Mouse (Mus musculus) lung, postnatal 0 days (tissue): ENCODE results near the gene Tbkbp1. TPM values are rescaled to one million over a fixed set of nuclear protein-coding genes. Genes with fewer than 3 reads are reported as not detected.

Experiments
- ATAC-seq: fragments of 200-750 bp; cut with Nextera tagmentation; 2 replicates; pipeline ENCODE4 v1.8.0; 2017; ENCODE audit warnings: moderate library complexity
- DNase-seq: peaks from one replicate; pipeline ENCODE4 v3.0.0-alpha.2; 2016; ENCODE audit warnings: low spot score
- H3K27ac ChIP-seq: fragments of 300-500 bp; sonication (generic); 2 replicates; pipeline ENCODE4 v1.5.1; 2014; ENCODE audit warnings: antibody characterized with exemption, mild to moderate bottlenecking, low read length, mixed read lengths
- H3K27me3 ChIP-seq: fragments of 300-500 bp; sonication (generic); replicated peaks from 2 replicates; pipeline ENCODE4 v1.6.1; 2014; ENCODE audit warnings: low read length, mixed read lengths; ENCODE audit not compliant: insufficient read depth
- H3K36me3 ChIP-seq: fragments of 300-500 bp; sonication (generic); 2 replicates; pipeline ENCODE4 v1.6.1; 2014; ENCODE audit warnings: low read length, mixed read lengths; ENCODE audit not compliant: insufficient read depth
- H3K4me1 ChIP-seq: fragments of 300-500 bp; sonication (generic); 2 replicates; pipeline ENCODE4 v1.6.1; 2014; ENCODE audit warnings: antibody characterized with exemption, low read depth, low read length, mixed read lengths; ENCODE audit not compliant: insufficient read depth
- H3K4me2 ChIP-seq: fragments of 300-500 bp; sonication (generic); replicated peaks from 2 replicates; pipeline ENCODE4 v1.6.1; 2014; ENCODE audit warnings: low read depth, mild to moderate bottlenecking, low read length, moderate library complexity, mixed read lengths
- H3K4me3 ChIP-seq: fragments of 300-500 bp; sonication (generic); 2 replicates; pipeline ENCODE4 v1.5.1; 2014; ENCODE audit warnings: low read depth, low read length
- H3K9ac ChIP-seq: fragments of 300-500 bp; sonication (generic); replicated peaks from 2 replicates; pipeline ENCODE4 v1.6.1; 2014; ENCODE audit warnings: low read depth, mild to moderate bottlenecking
- H3K9me3 ChIP-seq: fragments of 300-500 bp; sonication (generic); 2 replicates; pipeline ENCODE4 v1.6.1; 2016; ENCODE audit warnings: low read length, mixed read lengths
- CTCF ChIP-seq: IDR thresholded peaks from 2 replicates; pipeline ENCODE4 v1.5.1; 2016; ENCODE audit warnings: antibody characterized with exemption, mild to moderate bottlenecking
- EP300 ChIP-seq: IDR thresholded peaks from 2 replicates; pipeline ENCODE4 v1.6.1; 2016; ENCODE audit warnings: antibody characterized with exemption, mild to moderate bottlenecking, control low read depth
- WGBS: fragments of 180-500 bp; shearing (Covaris S2); extraction: QIAGEN DNeasy Blood & Tissue Kit; methylation state at CpG from one replicate; pipeline ENCODE4 v1.1.7; 2014; 5-methylcytosine and 5-hydroxymethylcytosine counted together
- polyA plus RNA-seq: library from polyadenylated mRNA; unstranded; fragments of >200 nt; fragmentation: Nextera tagmentation; extraction: Ambion mirVana; gene quantifications from 2 replicates; pipeline ENCODE4 v1.2.1, GENCODE M21; 2015

Gene Tbkbp1
- polyA plus RNA-seq, 1 experiment from 2014 or later: 8.1 TPM

GRCm38 (mm10) chr11:97186947-97187763 is 35.9 kb upstream of the Tbkbp1 start:
- peak overlapping the region; percentile 60 for H3K9ac ChIP-seq
- under 1% methylated on average over 32 of the region's 74 CpGs for WGBS
- peaks cover 10% of the 10 kb centered on the region; the same call in 1 of the 2 replicates for H3K36me3 ChIP-seq
- H3K9me3 ChIP-seq: no peaks in the 10 kb centered on the region
- ATAC-seq (peak; percentile 72), DNase-seq (peak; percentile 98)
- H3K4me2 ChIP-seq: peak overlapping the region; percentile 66
- peak overlapping the region; percentile 94 for H3K27ac ChIP-seq
- H3K4me3 ChIP-seq: peak overlapping the region; percentile 93
- no peaks in the 10 kb centered on the region for H3K4me1 ChIP-seq
- no peaks in the 10 kb centered on the region for H3K27me3 ChIP-seq
- TF ChIP-seq EP300: no peak
- peak; percentile 18 for TF ChIP-seq CTCF

DNA sequence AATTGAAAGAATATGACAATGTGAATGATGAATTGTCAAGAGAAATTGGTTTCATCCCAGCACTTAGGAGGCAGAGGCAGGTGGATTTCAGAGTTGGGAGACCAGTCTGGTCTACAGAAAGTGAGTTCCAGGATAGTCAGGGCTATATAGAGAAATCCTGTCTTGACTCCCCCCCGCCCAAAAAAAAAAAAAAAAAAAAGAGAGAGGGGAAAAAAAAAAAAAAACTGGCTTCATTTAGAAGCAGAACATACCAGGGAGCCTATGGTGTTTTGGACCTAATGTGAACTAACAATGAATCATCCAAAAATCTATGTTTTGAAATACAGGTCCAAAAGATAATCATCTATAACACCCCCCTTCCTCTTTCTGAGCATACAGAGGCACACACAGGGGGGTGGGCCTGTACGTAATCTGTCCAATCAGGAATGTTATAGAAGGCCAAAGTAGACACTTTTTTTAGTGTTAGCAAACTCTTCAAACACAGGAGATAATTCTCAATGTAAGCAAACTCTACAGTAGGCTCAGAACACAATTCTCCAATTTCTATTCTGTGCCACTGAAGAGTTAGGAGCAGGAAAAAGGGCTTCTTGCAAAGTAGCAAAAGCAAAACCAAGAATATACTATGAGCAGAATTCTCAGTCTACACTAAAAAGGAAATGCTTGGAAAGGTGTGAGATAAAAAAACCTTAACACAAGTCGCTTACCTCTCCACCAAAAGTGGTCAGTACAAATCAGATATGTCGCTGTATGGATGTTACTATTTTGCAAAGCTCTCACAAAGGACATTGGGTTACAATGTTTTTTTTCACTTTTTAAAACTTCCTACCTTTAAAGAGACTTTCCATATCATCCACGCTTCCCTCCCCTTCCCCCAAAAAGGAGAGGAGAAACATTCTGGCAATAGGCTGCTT is 34.7 kb upstream of the Tbkbp1 start:
- no peaks in the 10 kb centered on the region for H3K4me1 ChIP-seq

GRCm38 (mm10) chr11:97184875-97185274 is 33.6 kb upstream of the Tbkbp1 start:
- Histone ChIP-seq H3K9me3 (no peaks in the 10 kb centered on the region), H3K9ac (no peak overlapping the region), H3K36me3 (peaks cover 27% of the 10 kb centered on the region; the same call in 1 of the 2 replicates), H3K4me3 (no peak overlapping the region), H3K27ac (no peak overlapping the region), H3K27me3 (no peaks in the 10 kb centered on the region), H3K4me1 (no peaks in the 10 kb centered on the region), H3K4me2 (no peak overlapping the region)
- TF ChIP-seq EP300 (no peak), CTCF (no peak)
- DNase-seq (no peak), ATAC-seq (no peak)
- WGBS: 66% methylated on average over 5 of the region's 5 CpGs

More for the DNA sequence above, 34.7 kb upstream of the Tbkbp1 start:
- Histone ChIP-seq H3K36me3 (peaks cover 18% of the 10 kb centered on the region; the same call in 1 of the 2 replicates), H3K27me3 (no peaks in the 10 kb centered on the region), H3K9me3 (no peaks in the 10 kb centered on the region), H3K27ac (0 out of 2 replicates have a peak overlapping the region, but pooled peaks have one; percentile 16), H3K9ac (0 out of 2 replicates have a peak overlapping the region, but pooled peaks have one; percentile 20), H3K4me2 (peak overlapping the region; percentile 66), H3K4me3 (peak overlapping the region; percentile 93)
- no peak for TF ChIP-seq EP300
- no peak for TF ChIP-seq CTCF
- ATAC-seq (no peak), DNase-seq (no peak)
- WGBS: 46% methylated on average over 5 of the region's 5 CpGs

GRCm38 (mm10) chr11:97182446-97182845 is 31.2 kb upstream of the Tbkbp1 start:
- no peak for ATAC-seq

DNA sequence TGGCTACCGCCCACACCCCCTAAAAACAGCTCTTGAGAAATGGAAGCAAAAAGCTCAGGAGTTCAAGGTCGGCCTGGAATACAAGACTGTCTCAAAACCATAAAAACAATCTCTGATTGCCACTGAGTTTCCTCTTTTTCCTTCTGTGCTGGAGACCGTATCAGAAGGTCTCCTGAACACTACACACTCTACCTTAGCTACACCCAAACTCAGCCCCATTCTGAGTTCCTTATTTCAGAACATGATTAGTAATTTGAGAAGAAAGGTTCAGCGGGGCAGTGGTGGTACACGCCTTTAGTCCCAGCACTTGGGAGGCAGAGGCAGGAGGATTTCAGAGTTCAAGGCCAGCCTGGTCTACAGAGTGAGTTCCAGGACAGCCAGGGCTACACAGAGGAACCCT is 29.8 kb upstream of the Tbkbp1 start:
- Histone ChIP-seq H3K27me3 (no peaks in the 10 kb centered on the region), H3K9me3 (no peaks in the 10 kb centered on the region), H3K27ac (no peak overlapping the region), H3K4me3 (no peak overlapping the region), H3K9ac (no peak overlapping the region), H3K36me3 (peaks cover 44% of the 10 kb centered on the region), H3K4me2 (no peak overlapping the region), H3K4me1 (no peaks in the 10 kb centered on the region)
- WGBS: 78% methylated on average over 5 of the region's 5 CpGs
- no peak for ATAC-seq
- no peak for DNase-seq
- no peak for TF ChIP-seq EP300
- no peak for TF ChIP-seq CTCF

More at GRCm38 (mm10) chr11:97182446-97182845, 31.2 kb upstream of the Tbkbp1 start:
- Histone ChIP-seq H3K27ac (no peak overlapping the region), H3K27me3 (no peaks in the 10 kb centered on the region), H3K4me2 (no peak overlapping the region), H3K9me3 (no peaks in the 10 kb centered on the region), H3K36me3 (peaks cover 42% of the 10 kb centered on the region; the same call in 1 of the 2 replicates), H3K4me1 (no peaks in the 10 kb centered on the region), H3K9ac (no peak overlapping the region), H3K4me3 (no peak overlapping the region)
- TF ChIP-seq EP300: no peak
- TF ChIP-seq CTCF: no peak
- no peak for DNase-seq
- WGBS: 89% methylated on average over 3 of the region's 3 CpGs

DNA sequence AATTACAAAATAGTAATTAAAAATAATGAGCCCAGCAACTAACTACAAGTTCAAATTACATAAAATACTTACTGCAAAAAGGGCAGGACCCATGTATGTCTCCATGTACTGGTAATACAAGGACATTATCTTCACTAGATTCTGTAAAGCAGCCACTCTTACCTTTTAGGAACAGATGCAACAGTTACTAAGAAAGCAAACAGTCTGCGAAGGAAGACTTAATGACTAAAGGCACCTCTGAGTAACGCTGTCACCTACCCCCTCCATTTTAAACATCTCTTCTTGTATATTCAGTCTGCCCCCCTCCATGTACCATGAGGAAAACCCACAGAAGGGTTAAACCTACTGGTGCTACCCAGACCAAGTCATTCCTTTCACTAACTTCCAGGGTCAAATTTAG is 26.9 kb upstream of the Tbkbp1 start:
- H3K4me3 ChIP-seq: no peak overlapping the region
- TF ChIP-seq CTCF (no peak), EP300 (no peak)
- WGBS: 94% methylated on average over 2 of the region's 2 CpGs

More for the DNA sequence above, 26.9 kb upstream of the Tbkbp1 start:
- H3K4me2 ChIP-seq: no peak overlapping the region
- no peak overlapping the region for H3K27ac ChIP-seq
- ATAC-seq (no peak), DNase-seq (no peak)
- H3K36me3 ChIP-seq: peaks cover 62% of the 10 kb centered on the region
- H3K27me3 ChIP-seq: no peaks in the 10 kb centered on the region
- H3K9ac ChIP-seq: no peak overlapping the region
- H3K9me3 ChIP-seq: no peaks in the 10 kb centered on the region
- no peaks in the 10 kb centered on the region for H3K4me1 ChIP-seq
